Mouse (Mus musculus) activated CD4-positive, CD25-positive, alpha-beta regulatory T cell, adult 4 months (primary cell): ENCODE data around the gene Sfpq. TPM values are rescaled to one million over a fixed set of nuclear protein-coding genes. Genes with fewer than 3 reads are reported as not detected.
"Not testable (repeated sequence)": the region's sequence is repeated elsewhere in the genome, so short reads cannot be mapped to it uniquely, and the experiment has no call there.

ENCODE experiments used
- ATAC-seq: one replicate; pipeline ENCODE4 v1.8.0; 2017
- polyA plus RNA-seq, 2 experiments: library from polyadenylated mRNA; unstranded; fragments of 100-300 nt; shearing (Covaris generic); gene quantifications; one replicate each; pipeline ENCODE4 v1.2.1; 2017

Sfpq gene
- polyA plus RNA-seq: 10 to 100 TPM; 39.7 to 50.1 TPM

DNA sequence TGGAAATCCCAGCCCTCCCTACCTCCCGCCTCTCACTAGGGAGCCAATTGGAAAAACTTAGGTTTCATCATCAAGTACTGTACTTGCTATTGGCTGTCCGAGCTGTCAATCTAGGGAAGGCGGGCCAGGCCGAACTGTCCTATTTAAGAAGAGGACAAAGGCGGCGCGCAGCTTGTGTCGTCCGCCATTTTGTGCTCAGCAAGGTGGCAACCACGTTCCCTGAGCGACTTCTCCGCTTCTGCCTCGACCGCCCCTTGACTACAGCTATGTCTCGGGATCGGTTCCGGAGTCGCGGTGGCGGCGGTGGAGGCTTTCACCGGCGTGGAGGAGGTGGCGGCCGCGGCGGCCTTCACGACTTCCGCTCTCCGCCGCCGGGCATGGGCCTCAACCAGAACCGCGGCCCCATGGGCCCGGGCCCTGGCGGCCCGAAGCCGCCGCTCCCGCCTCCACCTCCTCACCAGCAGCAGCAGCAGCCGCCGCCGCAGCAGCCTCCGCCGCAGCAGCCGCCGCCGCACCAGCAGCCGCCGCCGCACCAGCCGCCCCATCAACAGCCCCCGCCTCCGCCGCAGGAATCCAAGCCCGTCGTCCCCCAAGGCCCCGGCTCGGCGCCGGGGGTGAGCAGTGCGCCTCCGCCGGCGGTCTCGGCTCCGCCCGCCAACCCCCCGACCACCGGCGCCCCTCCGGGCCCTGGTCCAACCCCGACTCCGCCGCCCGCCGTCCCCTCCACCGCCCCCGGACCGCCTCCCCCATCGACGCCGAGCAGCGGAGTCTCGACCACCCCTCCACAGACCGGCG, at the start of gene Sfpq:
Sfpq (plus strand) TSS at position 174 of the 795 bp plus-strand sequence.
- ATAC-seq: peak; percentile 92

DNA sequence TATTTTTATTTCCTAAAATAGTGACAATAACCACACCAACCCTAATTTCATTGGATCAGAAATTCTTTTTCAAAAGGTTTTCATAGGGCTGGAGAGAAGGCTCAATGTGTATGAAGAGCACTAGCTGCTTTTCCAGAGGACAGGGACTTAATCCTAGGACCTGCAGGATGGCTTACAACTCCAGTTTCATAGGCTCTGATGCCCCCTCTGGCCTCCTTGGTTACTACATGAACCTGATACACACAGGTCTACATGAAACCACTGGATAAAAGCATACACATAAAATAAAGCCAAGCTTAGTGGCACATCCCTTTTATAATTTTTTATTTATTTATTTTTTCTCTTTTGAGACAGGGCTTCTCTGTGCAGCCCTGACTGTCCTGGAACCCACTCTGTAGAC, 43.7 kb upstream of the Sfpq start:
- no peak for ATAC-seq

- no peak for ATAC-seq
Observed at GRCm38 (mm10) chr4:126978706-126979105, 42.4 kb upstream of the Sfpq start.

GRCm38 (mm10) chr4:126983321-126983720, 37.8 kb upstream of the Sfpq start:
- no peak for ATAC-seq

- not testable (repeated sequence) for ATAC-seq
Observed at GRCm38 (mm10) chr4:126983736-126984525, 37.2 kb upstream of the Sfpq start.

DNA sequence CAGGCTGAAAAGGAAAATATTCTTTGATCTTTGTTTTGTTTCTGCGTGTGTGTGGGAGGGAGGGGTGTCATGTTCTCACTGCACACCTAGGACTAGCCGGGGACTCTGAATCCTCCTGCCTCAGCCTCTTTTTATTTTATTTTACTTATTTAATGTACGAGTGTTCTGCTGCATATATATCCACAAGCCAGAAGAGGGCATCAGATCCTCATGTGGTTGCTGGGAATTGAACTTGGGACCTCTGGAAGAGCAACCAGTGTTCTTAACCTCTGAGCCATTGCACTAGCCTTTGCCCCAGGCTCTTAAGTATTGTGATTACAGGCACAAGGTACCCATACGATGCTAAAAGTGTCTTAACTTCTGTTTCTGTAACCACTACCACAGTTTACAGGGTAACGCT, 34.4 kb upstream of the Sfpq start:
- no peak for ATAC-seq

DNA sequence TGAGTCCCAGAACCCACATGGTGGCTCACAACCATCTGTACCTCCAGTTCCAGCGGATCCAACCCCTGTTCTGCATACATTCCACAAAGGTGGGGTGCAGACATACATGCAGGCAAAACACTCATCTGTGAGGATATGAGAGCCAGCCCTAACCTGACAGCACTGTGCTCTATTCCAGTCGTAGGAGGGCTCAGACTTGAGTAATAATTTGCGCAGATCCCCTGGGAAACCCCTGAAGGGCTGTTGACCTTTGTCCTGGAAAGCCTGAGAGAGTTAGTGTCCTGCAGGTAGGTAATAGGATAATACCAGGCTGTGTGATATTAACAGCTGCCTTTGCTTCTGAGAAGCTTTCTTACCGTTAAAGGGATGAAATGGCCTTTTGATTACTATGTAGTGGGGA, 32.6 kb upstream of the Sfpq start:
- no peak for ATAC-seq

- no peak for ATAC-seq
Observed at GRCm38 (mm10) chr4:126990553-126990952, 30.6 kb upstream of the Sfpq start.

GRCm38 (mm10) chr4:126992356-126992755, 28.8 kb upstream of the Sfpq start:
- no peak for ATAC-seq

- not testable (repeated sequence) for ATAC-seq
Observed at GRCm38 (mm10) chr4:126999372-126999771, 21.8 kb upstream of the Sfpq start.

DNA sequence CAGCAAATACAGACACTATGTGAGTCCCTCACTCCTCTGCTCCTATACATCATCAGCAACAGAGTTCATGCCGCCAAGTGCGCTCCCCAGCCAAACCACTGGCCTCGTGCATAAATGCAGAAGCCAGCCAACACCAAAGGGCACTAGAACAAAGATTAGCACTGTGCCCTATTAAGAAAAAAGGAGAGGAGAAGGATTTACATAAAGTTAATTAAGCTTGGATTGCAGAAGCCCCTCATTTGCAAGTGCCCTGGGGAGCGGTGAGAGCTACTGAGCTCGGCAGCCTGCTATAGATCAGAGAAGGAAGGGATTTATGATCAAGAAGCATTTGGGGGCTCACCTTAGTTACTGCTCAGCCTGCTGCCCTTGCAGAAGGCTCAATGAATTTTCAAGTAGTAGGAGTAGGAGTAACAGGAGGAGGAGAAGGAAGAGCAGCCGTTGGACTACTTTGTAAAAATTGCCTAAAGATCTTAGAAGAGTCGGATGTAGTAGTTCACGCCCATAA, 20.5 kb upstream of the Sfpq start:
- no peak for ATAC-seq

DNA sequence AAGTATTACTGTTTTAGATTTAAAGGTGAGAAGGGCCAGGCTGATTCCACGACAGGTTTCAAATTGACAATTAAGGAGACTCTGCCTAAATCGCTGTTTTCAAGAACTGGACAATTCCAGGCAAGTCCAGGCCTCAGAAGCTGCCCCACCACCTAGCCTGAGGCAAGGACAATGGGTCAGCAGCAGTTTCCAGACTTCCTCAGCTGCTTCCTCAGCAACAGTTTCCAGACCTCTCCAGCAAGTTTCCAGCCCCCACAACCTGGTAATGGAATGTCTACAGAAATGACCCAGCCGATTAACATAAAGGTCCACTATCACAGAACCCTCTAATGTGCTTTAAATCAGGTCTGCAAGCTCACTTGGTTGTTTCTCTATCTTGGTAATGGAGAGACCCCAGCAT, 16.7 kb upstream of the Sfpq start:
- ATAC-seq: no peak

- ATAC-seq: no peak
Observed at GRCm38 (mm10) chr4:127005113-127005936, 15.8 kb upstream of the Sfpq start.

DNA sequence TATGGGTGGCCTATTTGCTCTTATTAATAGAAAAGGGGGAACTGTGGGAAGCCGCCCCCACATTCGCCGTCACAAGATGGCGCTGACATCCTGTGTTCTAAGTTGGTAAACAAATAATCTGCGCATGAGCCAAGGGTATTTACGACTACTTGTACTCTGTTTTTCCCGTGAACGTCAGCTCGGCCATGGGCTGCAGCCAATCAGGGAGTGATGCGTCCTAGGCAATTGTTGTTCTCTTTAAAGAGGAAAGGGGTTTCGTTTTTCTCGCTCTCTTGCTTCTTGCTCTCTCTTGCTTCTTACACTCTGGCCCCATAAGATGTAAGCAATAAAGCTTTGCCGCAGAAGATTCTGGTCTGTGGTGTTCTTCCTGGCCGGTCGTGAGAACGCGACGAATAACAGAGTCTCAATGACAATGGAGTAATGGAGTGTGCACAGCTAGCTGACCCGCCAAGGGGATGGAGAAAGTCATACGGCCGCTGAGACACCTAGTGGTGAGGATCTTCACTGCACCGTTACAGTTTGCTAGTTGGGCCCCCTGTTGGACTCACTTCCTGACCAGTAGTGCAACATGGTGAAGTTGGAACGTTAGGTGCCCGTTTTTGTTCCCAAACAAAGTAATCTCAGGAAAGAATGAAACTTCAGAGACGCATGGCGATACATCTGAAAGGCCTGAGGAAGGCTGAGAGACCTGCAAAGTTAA, 5.7 kb upstream of the Sfpq start:
- ATAC-seq: peak; percentile 94

GRCm38 (mm10) chr4:127016366-127016765, 4.8 kb upstream of the Sfpq start:
- no peak for ATAC-seq

- no peak for ATAC-seq
Observed at GRCm38 (mm10) chr4:127020411-127021150, 543 bp upstream of the Sfpq start.

DNA sequence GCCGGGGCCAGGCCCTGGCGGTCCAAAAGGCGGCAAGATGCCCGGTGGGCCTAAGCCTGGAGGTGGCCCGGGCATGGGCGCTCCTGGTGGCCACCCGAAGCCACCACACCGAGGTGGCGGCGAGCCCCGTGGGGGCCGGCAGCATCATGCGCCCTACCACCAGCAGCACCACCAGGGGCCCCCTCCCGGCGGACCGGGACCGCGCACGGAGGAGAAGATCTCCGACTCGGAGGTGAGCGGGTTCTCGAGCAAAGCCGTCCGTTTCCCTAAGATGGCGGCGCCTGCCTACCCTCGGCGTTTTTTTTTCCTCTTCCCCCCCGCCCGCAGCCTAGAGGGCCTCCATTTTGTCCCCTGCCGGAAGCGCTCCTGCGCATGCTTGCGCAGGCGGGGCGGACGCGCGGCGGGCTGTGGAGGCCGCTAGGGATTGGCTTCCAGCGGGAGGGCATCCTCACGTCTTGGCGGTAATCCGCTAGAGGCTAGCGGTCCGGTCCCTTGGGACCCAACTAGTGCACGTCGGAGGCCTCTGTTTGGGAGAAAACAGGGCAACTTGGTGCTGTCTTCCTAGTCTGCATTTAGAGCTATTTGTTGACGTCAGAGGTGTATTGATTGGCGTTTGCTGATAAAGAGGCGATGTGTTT, 984 bp downstream of the Sfpq start:
- peak; percentile 48 for ATAC-seq

DNA sequence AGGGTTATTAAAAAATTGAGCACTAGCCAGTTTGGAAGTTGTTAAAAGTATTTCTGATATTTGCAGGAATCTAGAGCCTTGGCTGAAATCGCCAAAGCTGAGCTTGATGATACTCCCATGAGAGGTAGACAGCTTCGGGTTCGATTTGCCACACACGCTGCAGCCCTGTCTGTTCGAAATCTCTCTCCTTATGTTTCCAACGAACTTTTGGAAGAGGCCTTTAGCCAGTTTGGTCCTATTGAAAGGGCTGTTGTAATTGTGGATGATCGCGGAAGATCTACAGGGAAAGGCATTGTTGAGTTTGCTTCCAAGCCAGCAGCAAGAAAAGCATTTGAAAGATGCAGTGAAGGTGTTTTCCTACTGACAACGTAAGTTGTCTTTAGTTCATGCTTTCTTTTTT, 2.1 kb downstream of the Sfpq start:
- ATAC-seq: no peak

- ATAC-seq: no peak
Observed at GRCm38 (mm10) chr4:127024240-127024639, 3.1 kb downstream of the Sfpq start.

GRCm38 (mm10) chr4:127026826-127027225, 5.7 kb downstream of the Sfpq start:
- no peak for ATAC-seq
